Mouse (Mus musculus) layer of hippocampus, adult 9-10 months (tissue): ENCODE results near the gene Grip1.

ENCODE experiments used
- DNase-seq: peaks from one replicate; pipeline ENCODE4 v3.0.0; 2022; ENCODE audit warnings: low spot score

The Grip1 gene

DNA sequence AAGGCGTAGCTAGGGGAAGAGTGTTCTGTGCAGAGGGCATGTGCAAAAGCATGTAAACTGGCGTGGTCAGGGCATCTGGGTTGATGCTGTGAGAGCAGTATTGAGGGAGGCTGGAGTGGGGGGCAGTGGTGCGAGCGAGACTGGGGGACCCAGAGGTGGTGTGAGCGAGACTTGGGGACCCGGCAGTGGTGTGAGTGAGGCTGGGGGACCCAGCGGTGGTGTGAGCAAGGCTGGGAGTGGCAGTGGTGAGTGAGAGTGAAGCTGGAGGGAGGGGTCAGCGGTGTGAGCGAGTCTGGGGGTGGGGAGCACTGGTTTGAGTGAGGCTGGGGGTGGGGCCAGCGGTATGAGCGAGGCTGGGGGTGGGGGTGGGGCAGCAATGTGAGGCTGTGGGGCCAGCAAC is 386.0 kb downstream of the Grip1 start:
- no peak for DNase-seq

DNA sequence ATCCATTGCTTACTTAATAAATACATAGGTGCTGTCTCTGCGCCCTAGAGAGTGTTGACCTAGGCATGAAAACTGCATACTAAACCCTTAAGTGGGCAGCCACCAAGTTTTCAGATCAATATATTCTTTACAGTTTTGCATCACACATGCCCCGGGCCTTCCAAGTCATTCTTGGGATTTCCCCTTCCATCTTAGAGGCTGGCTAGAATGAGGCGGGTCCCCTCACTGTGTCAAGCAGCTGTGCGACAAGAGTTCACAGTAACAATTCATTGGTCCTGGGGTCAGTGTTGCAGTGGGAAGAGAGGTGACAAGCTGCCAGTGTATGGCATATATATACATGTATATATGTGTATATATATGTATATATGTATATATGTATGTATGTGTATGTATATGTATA is 388.4 kb downstream of the Grip1 start:
- DNase-seq: no peak

DNA sequence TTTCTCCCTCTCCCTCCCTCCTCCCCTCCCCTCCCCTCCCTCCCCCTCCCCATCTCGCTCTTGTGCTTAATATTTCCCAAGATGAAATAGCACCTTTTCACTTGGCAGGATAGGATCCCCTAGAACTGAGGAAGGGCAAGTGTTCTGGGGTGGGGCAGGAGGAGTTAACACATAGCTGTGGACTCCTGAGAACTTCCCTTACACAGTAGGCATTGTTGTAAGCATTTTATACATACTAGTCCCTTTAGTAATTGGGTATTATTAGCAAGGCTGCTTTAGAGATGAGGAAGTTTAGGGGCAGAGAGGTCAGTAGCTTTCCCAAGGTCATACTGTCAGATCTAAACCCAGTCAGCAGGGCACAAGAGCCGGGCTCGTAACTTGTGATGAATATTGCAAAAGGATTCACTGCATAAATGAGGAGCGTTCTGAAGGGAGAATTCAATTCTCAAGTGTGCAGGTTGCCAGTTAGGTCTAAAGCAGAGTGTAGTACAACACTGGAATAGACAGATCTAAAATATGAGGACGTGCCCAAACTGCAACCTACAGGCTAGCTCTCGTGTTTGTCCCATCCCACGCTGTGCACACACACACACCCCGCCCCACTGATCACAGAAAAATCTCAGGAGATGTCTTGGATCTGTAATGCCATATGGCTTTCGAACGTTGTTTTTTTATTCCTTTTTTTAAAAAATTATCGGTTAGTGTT is 392.2 kb downstream of the Grip1 start:
- no peak for DNase-seq

DNA sequence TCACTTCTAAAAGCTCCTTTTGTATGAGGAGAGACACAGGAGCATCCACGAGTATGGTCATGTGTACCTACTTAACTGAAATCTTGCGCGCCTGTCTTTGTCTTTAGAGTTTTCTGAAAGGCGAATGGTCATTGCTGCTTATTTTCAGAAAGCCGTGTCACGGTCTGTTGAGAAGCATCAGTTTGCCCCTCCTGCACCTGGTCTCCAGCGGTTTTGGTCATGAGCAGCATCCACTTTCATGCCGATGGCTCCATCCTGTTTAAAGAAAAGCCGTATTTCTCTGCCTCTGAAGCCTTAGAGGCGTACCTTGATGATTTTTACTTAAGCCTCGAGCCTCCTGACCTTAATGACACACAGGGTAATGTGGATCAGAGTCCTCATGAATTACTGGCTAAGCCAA is 398.0 kb downstream of the Grip1 start:
- DNase-seq: no peak

DNA sequence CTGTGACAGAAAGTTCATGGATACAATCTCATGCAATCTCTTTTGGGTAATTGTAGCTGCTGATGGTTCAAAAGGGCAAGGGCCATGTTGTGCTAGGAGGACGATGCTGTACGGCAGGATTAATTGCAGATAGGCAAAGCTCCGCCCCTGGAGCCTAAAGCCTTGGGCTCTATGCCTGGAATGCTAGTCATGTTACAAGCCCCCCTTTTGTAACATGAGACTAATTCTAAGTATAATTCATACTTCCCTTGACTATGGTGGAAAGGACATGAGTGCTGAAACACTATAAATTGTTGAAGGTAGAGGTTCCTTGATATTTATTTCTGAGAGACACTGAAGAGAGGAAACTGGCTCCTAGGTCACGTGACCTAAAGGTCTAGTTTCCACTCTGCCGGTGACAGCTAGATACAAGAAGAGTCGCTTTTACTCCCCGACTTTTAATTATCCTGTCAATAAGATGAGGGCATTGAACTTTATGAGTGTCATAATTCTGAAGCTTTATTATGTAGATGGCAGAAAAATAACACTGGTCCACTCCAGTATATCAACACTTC is 399.0 kb downstream of the Grip1 start:
- no peak for DNase-seq

DNA sequence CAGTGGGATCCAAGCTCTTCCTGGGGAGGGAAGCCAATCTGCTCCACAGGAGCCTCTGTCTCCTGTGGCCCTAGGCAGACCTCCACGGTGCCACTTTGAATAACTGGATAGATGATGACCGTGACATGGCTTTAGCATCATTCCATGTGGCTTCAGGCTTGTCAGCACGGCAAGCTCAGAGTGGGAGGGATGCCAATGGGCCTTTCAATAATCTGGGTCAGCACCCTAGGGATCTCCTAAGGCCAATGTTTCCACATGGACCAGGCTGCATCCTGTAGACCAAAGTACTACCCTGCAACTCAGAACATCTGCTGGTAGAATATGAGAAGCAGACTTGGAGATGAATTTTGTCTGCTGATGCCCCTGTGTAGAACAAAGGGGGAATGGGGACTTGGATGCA is 414.1 kb downstream of the Grip1 start:
- DNase-seq: no peak

DNA sequence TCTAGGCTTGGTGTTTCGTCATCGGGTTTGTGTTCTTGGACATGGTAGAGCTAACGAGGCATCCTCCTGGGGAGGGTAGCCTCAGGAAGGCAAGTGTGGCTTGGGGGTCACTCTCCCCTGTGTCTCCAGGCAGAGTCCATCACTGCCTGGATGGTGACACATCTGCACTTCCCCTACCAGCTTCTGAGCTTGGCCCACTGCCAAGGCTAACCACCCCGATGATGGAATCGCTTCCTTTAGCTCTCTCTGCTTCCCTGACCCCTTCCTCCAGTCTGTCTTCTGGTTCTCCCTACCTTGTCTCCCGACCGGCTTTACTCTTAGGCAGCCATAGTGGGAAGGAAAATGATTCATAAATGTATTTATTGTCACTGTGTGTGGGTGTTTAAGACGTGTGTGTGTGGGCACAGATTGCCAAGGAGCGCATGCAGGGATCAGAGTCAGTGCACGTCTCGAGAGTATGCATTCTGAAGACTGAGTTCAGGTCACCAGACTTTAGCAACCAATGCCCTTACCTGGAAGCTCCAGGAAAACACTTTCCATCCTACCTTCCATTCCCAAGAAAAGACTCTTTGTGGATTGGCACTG is 415.5 kb downstream of the Grip1 start:
- no peak for DNase-seq

DNA sequence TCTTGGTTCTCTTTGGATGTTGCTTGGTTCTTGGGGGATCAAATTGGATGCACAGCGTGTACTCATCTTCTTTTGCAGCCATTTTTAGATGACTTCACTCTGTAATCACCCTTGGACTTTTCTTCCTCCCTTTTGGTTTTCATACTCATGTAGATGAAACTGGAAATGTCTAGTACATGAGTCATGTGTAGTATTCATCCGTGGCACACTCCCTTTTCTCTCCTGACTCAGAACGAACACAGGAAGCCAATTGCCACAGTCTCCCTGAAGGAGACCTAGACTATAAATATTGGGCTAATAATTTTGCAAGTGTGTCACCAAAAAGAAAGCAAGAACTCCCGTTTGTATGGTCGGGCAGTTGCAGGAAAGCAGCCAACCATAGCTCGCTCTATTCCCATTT is 423.1 kb downstream of the Grip1 start:
- no peak for DNase-seq

DNA sequence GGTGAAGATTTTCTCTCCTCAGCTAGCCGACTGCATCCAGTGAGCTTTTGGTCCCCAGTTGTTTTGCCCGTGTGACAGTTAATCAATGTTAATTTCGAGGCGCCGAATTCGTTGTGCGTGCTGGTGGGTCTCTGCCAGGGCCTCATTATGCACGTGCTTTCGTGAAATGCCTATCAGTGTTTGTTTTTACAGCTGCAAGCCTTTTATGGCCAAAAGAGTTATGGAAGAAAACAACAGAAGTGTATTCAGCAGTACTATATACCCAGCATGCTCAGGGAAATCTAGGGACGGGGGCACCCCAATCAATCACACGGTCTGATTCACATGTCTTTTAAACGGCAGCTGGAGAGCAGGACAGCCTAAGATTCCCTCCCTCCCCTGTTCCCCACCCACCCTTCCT is 424.7 kb downstream of the Grip1 start:
- DNase-seq: no peak

DNA sequence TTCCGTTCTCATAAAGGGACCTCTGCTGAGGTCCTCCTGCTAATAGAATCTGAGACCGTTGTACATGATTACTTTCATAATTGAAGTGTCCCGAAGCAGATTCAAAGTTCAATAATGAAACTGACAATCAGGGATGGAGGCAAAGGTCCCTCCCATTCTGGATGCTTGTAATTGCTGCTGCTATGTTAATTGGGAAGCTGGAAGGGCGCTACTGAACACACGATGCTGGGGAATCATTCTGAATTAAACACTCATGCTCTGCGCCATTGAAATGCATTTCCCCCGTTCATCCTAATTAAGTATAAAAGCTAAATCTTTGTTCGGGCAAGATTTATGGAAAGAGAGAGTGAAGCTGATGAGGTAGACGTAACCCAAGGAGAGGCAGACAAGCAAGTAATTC is 431.0 kb downstream of the Grip1 start:
- DNase-seq: no peak

DNA sequence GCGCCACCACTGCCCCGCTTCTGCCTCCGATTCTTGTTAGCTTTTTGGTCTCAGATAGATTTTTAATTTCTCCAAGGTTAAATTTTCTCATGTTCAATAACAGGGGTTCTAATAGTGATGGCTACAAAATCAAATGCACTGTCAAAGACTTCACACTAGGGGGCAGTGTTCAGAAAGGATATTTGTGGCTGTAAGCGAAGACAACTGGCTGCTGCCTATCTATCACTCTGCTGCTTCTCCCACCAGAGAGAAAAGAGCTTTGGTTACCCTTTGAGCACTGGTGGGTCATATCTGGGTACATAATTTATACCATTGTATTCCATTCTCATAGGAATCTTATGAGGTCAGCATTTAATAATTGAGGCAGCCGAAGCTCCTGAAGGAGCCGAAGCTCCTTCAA is 431.9 kb downstream of the Grip1 start:
- DNase-seq: no peak

DNA sequence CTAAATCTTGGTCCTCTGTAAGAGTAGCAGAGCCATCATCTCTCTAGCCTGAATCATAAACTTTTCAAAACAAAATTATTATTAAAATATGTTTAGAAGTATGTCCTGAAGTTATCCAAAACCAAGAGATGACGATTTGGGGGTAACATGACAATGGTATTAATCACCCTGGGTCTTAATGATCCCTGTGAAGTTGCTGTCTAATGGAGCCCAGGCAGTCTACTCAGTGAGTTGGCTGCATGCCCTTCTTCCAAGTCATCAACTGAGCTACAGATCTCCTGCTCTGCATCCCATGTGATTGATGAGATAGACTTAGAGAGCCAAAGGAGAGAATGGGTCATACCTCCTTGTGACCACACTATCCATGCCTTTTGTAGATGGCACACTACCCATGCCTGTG is 433.1 kb downstream of the Grip1 start:
- DNase-seq: no peak

DNA sequence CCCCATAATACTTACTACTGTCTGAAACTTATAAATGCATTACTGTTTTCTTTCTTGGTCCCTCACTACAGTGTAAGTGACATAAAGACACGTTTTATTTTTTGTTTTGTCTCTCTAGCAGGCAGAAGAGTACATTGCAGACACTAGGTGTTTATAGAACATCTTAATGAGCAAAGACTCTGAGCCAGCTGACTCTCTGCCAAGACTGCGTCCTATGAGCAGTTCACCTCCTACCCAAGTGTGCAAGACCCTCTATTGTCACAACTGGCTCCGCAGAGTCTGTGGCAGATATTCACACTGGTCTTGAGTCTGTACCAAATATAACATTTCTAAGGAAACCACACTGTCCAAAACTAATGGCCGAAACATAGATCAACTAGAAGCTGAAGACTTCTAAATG is 449.1 kb downstream of the Grip1 start:
- no peak for DNase-seq

DNA sequence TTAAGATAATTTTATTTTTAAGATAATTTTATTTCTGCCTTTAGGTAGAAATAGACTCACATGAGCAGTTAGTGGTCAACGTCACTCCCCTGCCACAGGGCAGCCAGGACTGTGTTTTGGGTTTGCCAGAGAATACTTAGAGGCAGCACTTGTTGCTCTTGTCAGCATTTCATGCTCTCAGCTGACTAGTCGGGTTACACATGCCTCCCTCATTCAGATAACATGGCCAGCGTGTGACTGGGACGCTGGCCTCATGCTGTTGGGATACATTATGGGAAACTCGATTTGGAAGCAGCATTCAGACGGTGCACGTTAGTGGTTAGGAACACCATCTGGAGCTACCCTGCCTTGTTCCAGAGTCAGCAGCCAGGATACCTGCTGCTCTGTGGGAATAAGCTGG is 453.2 kb downstream of the Grip1 start:
- no peak for DNase-seq

DNA sequence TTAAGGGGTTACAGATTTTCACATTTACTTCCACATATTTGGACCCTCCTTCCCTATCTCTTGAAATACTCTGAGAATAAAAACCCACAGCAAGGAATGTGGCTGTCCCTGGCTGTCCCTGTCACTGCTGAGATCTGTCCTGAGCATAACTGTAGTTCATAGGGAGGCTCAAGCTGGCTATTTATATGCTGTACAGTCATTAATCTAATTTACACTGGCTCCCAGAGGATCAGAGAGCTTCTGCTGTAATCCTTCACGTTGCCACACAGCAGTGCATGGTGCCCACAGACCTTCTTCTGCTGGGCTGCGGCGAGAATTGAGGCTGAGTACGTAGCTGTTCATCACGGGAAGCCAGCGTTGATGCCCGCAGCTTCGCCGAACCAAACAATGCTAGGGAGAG is 464.4 kb downstream of the Grip1 start:
- no peak for DNase-seq

DNA sequence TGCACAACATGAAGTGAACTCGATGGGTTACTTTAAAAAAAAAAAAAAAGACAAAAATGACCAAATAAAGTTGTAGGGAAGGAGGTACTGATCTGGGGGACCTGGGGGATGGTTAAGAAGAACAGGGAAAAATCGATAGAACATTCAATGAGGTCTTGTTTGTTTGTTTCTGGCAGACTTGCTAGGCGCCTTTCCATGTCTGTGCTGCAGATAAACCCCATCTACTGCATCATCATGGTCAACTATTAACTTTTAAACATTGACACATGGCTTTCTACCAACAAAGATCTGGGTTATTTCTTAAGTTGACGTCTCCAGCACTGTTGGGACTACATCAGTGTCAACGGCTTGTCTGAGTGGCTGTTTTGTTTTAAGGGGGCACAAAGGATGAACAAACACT is 474.3 kb downstream of the Grip1 start:
- no peak for DNase-seq

DNA sequence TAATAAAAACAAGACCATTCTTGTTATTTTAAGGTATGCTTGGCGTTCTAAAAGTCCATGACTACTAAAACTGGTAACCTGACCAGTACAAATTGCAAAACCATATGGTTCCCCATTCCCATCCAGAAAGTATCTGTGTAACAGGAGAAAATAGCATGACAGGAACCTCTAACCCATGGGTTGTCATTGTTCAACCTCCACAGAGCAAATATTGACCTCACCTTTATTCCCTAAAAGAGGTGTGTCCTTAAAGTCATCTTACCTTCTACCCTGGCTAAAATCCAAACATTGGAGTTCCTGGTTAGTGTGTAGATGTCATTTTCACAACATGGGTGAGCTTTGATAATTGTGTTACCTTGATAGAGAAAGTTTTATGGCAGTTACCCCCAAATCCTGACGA is 475.3 kb downstream of the Grip1 start:
- no peak for DNase-seq

DNA sequence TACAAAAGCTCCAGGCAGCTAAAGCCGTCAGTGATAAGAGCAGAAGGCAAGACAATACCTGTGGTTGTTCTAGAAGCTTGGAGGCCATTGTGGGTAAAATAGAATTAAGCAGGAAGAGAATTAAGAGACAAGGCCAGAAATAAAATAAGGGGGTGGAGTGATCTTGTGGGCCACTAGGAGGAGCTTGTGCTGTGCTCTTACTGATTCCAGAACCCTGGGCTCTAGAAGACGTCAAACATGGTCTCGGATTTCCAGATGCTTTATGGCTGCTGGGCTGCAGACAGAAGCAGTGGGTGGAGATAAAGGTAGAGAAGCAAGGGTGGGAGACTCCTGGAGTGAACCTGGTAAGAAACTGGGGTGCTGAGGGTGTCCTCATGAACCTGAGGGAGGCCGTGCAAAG is 479.2 kb downstream of the Grip1 start:
- no peak for DNase-seq

DNA sequence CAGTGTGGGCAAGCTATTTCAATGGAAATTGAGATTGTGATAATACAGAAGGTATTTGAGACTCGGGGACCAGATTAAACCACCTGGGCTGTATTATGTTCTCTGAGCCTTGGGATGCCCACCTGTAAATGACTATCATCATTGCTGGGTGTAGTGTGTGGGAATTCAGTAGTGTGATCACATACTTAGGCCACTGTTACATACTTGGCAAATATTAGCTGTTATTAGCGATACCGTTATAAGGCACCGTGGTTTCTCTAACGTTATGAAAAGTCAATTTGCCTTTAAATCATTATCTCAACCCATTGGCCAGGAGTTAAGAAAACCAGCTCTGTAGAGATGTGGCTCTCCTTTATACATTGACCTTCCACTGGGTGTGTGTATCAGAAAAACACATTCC is 479.7 kb downstream of the Grip1 start:
- DNase-seq: no peak

DNA sequence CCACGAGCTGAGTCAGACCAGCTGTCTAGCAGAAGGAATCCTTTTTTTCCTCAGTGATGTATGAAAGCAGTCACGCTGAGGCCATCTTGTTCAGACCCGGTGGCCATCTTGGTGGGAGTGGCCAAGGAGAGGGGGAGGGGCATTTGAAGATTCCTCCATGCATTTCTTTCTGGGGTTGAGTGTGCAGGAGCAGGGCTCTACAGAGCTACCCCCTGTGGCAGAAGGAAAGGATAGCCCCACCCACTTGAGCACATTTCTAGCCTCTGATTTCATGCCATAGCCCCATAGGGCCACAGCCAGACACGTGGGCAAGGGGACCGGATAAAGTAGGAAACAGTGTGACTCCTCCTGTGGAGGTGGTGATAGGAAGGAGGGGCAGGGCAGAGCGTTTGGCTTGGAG is 481.6 kb downstream of the Grip1 start:
- no peak for DNase-seq

DNA sequence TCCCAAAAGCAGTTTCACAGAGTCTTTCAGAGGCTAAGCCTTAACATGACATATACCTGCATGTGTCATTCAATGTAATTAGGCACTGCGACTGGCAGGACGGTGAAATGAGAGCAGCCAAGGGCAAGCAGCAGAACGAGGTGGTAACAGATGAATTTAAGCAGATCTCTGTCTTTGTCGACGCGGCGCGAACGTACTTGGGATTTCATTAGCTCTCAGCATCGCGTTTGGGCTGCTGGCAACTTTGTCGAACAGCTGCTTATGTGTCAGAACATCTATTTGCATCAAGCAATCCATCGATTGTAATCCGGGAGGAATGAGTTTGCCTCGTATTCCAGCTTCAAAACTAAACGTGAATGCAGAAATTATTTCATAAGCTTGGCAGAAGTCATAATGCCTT is 483.9 kb downstream of the Grip1 start:
- no peak for DNase-seq

DNA sequence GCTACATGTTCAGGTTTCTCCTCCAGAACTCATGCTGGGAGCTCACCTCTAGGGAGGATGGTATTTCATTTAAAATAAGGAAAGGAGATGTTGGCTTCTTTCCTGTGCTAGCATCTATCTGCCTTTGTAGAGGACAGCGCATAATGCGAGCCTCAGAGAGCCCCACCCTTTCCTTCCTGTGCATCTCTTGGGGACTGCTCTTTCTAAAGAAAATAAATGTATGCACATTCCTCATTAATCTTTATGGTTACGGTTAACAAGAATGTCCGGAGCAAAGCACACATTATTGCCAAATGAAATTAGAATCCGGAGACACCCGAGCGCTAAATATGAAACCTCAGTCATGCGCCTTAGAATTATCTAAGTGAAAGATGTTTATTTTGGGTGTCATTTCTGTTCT is 490.3 kb downstream of the Grip1 start:
- DNase-seq: no peak

DNA sequence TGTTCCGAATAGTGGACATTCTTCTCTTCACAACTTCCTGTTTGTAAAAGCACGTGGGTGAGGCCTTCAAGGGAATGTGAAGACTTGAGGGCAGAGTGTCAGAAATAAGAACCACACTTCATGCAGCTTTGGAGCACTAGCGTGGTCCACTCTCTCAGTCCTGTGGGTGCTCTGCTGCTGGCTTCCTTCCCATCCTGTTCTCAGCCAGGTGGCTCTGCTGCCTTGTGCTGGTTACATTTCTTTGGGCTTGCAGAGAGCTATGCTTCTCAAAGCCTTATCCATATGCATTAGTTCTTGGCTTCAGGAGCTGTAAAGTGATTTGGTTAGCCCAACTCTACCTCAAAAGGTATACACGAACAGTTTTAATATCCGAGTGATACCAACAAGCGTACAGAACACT is 497.8 kb downstream of the Grip1 start:
- DNase-seq: no peak
